Mouse (Mus musculus) thymus, postnatal 14 days (tissue): ENCODE measurements around the gene Olfr1188.
"Not testable (repeated sequence)": the region's sequence is repeated elsewhere in the genome, so short reads cannot be mapped to it uniquely, and the experiment has no call there.

Experiments
- DNase-seq: peaks from one replicate; pipeline ENCODE4 v3.0.0; 2021

Olfr1188 gene

DNA sequence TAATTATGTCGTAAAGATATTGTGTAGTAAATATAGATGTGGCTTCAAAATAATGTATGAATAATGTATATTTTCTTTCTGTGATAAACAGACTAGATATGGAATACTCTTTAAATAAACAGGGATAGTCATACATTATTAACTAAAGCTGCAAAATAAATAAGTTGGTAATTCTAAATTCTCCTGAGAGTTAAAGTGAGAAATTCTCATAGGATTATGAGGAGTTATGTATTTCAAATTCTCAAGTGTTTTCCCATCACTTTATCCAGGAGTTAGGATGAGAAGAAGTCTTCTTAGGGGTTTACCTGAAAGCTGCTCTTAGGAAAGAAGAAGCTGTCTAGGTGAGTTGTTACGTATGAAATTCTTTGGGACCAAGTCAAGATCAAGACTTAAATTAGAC lies at the start of gene Olfr1188:
TSS of gene Olfr1188 (plus strand) at position 301 of the 400 bp plus-strand sequence.
- no peak for DNase-seq

DNA sequence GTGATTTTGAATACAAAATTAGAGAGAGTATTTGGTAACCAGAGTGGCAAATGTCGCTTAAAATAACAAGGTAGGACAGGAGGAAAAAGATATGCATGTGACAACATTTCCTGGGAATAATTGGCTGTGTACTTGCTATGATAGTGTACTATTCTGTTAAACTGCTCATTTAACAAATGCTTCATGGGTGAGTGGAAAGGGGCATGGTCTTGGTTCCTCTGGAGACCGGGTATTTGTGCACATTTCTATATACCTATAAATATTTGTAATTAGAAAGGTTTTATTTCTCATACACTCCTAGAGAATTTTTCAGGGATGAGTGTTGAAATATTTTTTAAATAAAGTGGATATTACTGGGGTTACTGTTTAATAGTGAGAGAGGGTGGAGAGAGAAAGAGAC lies 38.5 kb upstream of the Olfr1188 start, which contains the start of gene Olfr1186:
TSS of gene Olfr1186 (plus strand) at position 301 of the 400 bp plus-strand sequence.
- no peak for DNase-seq

DNA sequence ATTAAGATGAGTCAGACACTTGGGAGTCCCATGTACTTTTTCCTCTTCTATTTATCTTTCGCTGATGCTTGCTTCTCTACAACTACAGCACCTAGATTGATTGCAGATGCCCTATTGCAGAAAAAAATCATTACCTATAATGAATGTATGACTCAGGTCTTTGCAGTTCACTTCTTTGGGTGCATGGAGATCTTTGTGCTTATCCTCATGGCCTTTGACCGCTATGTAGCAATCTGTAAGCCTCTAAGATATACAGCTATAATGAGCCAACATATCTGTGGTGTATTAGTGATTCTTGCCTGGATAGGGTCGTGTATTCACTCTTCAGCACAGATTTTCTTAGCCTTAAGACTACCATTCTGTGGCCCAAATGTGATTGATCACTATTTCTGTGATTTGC lies 31.0 kb upstream of the Olfr1188 start:
- DNase-seq: no peak

DNA sequence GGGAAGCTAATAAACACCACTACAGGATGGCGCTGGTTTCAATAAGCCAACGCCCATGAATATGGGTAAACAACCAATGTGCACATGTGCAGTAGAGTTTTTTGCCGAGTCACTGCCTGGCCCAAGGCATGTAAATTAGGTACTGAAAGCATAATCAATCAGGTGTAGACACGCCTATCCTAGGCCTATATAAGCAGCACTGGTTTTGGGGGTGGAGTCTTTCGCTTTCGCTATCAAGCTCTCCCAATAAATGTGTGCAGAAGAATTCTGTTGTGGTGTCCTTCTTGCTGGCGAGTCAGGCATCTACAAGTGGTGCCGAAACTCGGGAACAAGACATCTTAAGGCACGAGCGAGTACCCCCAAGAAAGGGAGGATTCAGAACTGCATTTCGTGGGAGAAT lies 16.0 kb downstream of the Olfr1188 start:
- not testable (repeated sequence) for DNase-seq

DNA sequence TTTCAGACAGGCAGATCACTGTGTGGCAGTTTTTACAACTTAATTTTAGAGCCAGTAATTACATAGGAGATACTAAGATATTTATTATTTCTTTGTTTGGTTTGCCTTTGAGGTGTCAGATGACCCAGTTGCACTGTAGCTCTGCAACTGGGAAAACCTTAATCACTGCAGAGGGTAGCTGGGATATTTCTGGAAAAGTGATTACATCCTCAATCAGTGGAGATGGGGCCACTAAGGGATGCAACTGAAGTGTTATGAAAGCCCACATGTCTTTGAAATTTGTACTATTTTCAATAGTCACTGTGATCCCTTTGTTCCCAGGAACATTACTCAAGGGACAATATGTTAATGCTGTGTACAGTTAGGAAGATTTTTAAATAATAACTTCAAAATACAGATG lies 29.4 kb downstream of the Olfr1188 start, which contains the start of gene Olfr1189:
TSS of gene Olfr1189 (plus strand) at position 301 of the 400 bp plus-strand sequence.
- no peak for DNase-seq
